ENCODE assay signal across 11 mouse cellular contexts in the genomic region with DNA sequence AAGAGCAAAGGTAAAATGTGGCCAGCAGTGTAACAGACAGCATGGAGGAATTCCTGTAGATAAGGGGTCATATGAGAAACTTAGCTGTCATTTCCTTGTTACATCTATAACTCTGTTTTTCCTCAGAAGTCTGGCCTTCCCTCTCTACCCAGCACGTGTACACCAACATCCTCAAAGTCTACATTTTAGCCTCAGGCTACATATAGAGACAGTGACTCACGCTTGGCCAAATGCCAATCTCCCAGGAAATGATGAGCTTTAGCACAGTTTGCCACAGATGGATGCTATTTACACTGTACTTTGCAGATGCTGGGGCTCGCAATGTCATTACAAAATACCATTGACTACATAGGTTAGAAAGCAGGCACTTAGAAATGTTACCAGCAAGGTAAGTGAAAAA.
DNase-seq lines count a peak whose midpoint lies in the region; ATAC-seq and TF ChIP-seq lines count a peak whose summit lies in the region.
"Had no signal": no experiment of that assay in that cellular context is flagged by ENCODE, and none has a peak within 500 bp of the region (broad histone marks: within the 10 kb centered on the region; RNA-seq: fewer than 3 reads in every experiment).

No protein-coding gene starts in this region.

- no peak overlapping the region for H3K4me3 ChIP-seq in embryonic facial prominence, embryonic 12.5 days
- no peak overlapping the region for H3K4me3 ChIP-seq in embryonic facial prominence, embryonic 10.5 days
- H3K4me3 ChIP-seq in forebrain, embryonic 10.5 days = no peak overlapping the region
- H3K4me3 ChIP-seq: hindbrain, embryonic 15.5 days; limb, embryonic 13.5 days; megakaryocyte, embryonic 14.5 days had no signal

- H3K9me3 ChIP-seq in embryonic facial prominence, embryonic 12.5 days = no peaks in the 10 kb centered on the region
- H3K9me3 ChIP-seq in embryonic facial prominence, embryonic 10.5 days = no peaks in the 10 kb centered on the region
- no peaks in the 10 kb centered on the region for H3K9me3 ChIP-seq in forebrain, embryonic 10.5 days
- H3K9me3 ChIP-seq: hindbrain, embryonic 15.5 days; limb, embryonic 13.5 days had no signal

- H3K4me2 ChIP-seq in embryonic facial prominence, embryonic 12.5 days (replicated peaks) = no peak overlapping the region
- H3K4me2 ChIP-seq: hindbrain, embryonic 15.5 days; limb, embryonic 13.5 days had no signal

- CTCF ChIA-PET in Patski (lab: Charles Lee) = no interaction called here

- WGBS in embryonic facial prominence, embryonic 12.5 days = 71% methylated on average over 3 of the region's 3 CpGs
- 72% methylated on average over 3 of the region's 3 CpGs for WGBS in embryonic facial prominence, embryonic 10.5 days
- 75% methylated on average over 3 of the region's 3 CpGs for WGBS in forebrain, embryonic 10.5 days

- in situ Hi-C loops in Patski (cut with MboI; ENCODE audit: low pct_unique_long_range_greater_than_20kb) = no loop called here

- no peaks in the 10 kb centered on the region for H3K27me3 ChIP-seq in embryonic facial prominence, embryonic 12.5 days
- no peaks in the 10 kb centered on the region for H3K27me3 ChIP-seq in embryonic facial prominence, embryonic 10.5 days (replicated peaks; ENCODE audit: low read depth, poor library complexity, severe bottlenecking)
- H3K27me3 ChIP-seq in Patski = no peaks in the 10 kb centered on the region
- H3K27me3 ChIP-seq in forebrain, embryonic 10.5 days (ENCODE audit: poor library complexity, severe bottlenecking) = no peaks in the 10 kb centered on the region
- H3K27me3 ChIP-seq: hindbrain, embryonic 15.5 days; limb, embryonic 13.5 days; megakaryocyte, embryonic 14.5 days had no signal

- POLR2A ChIA-PET in Patski (lab: Charles Lee) = no interaction called here

- 0 out of 2 replicates have a peak, but pooled peaks have one; percentile 69 for ATAC-seq in embryonic facial prominence, embryonic 12.5 days (ENCODE audit: insufficient number of reproducible peaks, insufficient read depth, low FRiP score, low TSS enrichment)
- peak; percentile 79 for ATAC-seq in Patski

- intact Hi-C loops in left cerebral cortex, postnatal 36 days (cut with DNase I) = no loop called here

- DNase-seq in embryonic facial prominence, embryonic 10.5 days (ENCODE audit: low spot score) = no peak
- DNase-seq in Patski (ENCODE audit: low read depth, low spot score) = peak; percentile 59
- peak; percentile 35 for DNase-seq in layer of hippocampus, adult 11-12 months (ENCODE audit: low spot score)
- peak; percentile 42 to 68 for DNase-seq in left cerebral cortex, postnatal 36 days (ENCODE audit: low spot score in 2 of 2)
- no peak for DNase-seq in thymus, postnatal 25 days
- no peak for DNase-seq in B cell, adult 2 months
- DNase-seq in forebrain, embryonic 10.5 days (ENCODE audit: extremely low spot score, low spot score) = no peak

- H3K36me3 ChIP-seq in embryonic facial prominence, embryonic 12.5 days = no peaks in the 10 kb centered on the region
- H3K36me3 ChIP-seq in embryonic facial prominence, embryonic 10.5 days (replicated peaks) = no peaks in the 10 kb centered on the region
- no peaks in the 10 kb centered on the region for H3K36me3 ChIP-seq in forebrain, embryonic 10.5 days (replicated peaks)
- H3K36me3 ChIP-seq: hindbrain, embryonic 15.5 days; limb, embryonic 13.5 days had no signal

- no peak for TF ChIP-seq CTCF in Patski (IDR thresholded peaks at IDR 0.05)

- no peaks in the 10 kb centered on the region for H3K4me1 ChIP-seq in embryonic facial prominence, embryonic 12.5 days
- H3K4me1 ChIP-seq in embryonic facial prominence, embryonic 10.5 days = no peaks in the 10 kb centered on the region
- no peaks in the 10 kb centered on the region for H3K4me1 ChIP-seq in forebrain, embryonic 10.5 days
- H3K4me1 ChIP-seq: hindbrain, embryonic 15.5 days; limb, embryonic 13.5 days; megakaryocyte, embryonic 14.5 days had no signal

- H3K27ac ChIP-seq in embryonic facial prominence, embryonic 12.5 days = no peak overlapping the region
- H3K27ac ChIP-seq in embryonic facial prominence, embryonic 10.5 days (replicated peaks) = no peak overlapping the region
- no peak overlapping the region for H3K27ac ChIP-seq in forebrain, embryonic 10.5 days
- H3K27ac ChIP-seq: hindbrain, embryonic 15.5 days; limb, embryonic 13.5 days had no signal

- no peak overlapping the region for H3K9ac ChIP-seq in embryonic facial prominence, embryonic 12.5 days
- H3K9ac ChIP-seq: hindbrain, embryonic 15.5 days; limb, embryonic 13.5 days had no signal

Comparison
In these comparisons a context has a peak if more than half of its experiments do, and no peak if none do; other contexts are left out.
1. DNase-seq: peak in Patski (single experiment), layer of hippocampus, adult 11-12 months (single experiment) and left cerebral cortex, postnatal 36 days (2 of 2); none in embryonic facial prominence, embryonic 10.5 days (single experiment), thymus, postnatal 25 days (single experiment), B cell, adult 2 months (0 of 2) and forebrain, embryonic 10.5 days (single experiment).